Mouse (Mus musculus): ENCODE measurements around the gene Zmiz1. TPM values are rescaled to one million over a fixed set of nuclear protein-coding genes. Genes with fewer than 3 reads are reported as not detected.
A peak's percentile ranks its signal among the peaks of the same experiment; 100 is the strongest.

Zmiz1 gene
- polyA plus RNA-seq, 2 experiments from 2014 or later = 21.2 to 34.3 TPM

GRCm38 (mm10) chr14:25565344-25566088 lies 106.5 kb downstream of the Zmiz1 start:
- ATAC-seq = peak; percentile 85

- ATAC-seq = peak; percentile 62
These were observed 108.3 kb downstream of the Zmiz1 start for GRCm38 (mm10) chr14:25567245-25567644.

GRCm38 (mm10) chr14:25567837-25568236 lies 108.9 kb downstream of the Zmiz1 start:
- no peak for ATAC-seq

GRCm38 (mm10) chr14:25574047-25574870 lies 115.3 kb downstream of the Zmiz1 start:
- no peak for ATAC-seq

- ATAC-seq = no peak
These were observed 117.7 kb downstream of the Zmiz1 start for GRCm38 (mm10) chr14:25576642-25577041.

- ATAC-seq = no peak
These were observed 118.4 kb downstream of the Zmiz1 start for GRCm38 (mm10) chr14:25577431-25577830.

GRCm38 (mm10) chr14:25579597-25579996 lies 120.6 kb downstream of the Zmiz1 start:
- no peak for ATAC-seq

- ATAC-seq = no peak
These were observed 121.4 kb downstream of the Zmiz1 start for GRCm38 (mm10) chr14:25580397-25580796.

- ATAC-seq = no peak
These were observed 123.6 kb downstream of the Zmiz1 start for GRCm38 (mm10) chr14:25582603-25583002.

GRCm38 (mm10) chr14:25583899-25584298 lies 124.9 kb downstream of the Zmiz1 start:
- ATAC-seq = no peak

GRCm38 (mm10) chr14:25585545-25586301 lies 126.7 kb downstream of the Zmiz1 start:
- ATAC-seq = no peak

- no peak for ATAC-seq
These were observed 128.0 kb downstream of the Zmiz1 start for GRCm38 (mm10) chr14:25586846-25587486.

GRCm38 (mm10) chr14:25587487-25588001 lies 128.6 kb downstream of the Zmiz1 start:
- ATAC-seq = no peak

GRCm38 (mm10) chr14:25588156-25588555 lies 129.2 kb downstream of the Zmiz1 start:
- ATAC-seq = no peak

- ATAC-seq = no peak
These were observed 130.3 kb downstream of the Zmiz1 start for GRCm38 (mm10) chr14:25588946-25589937.

- no peak for ATAC-seq
These were observed 132.0 kb downstream of the Zmiz1 start for GRCm38 (mm10) chr14:25591000-25591399.

- no peak for ATAC-seq
These were observed 132.4 kb downstream of the Zmiz1 start for GRCm38 (mm10) chr14:25591426-25591825.

- no peak for ATAC-seq
These were observed 133.5 kb downstream of the Zmiz1 start for GRCm38 (mm10) chr14:25592522-25592921.

GRCm38 (mm10) chr14:25593876-25594275 lies 134.9 kb downstream of the Zmiz1 start:
- ATAC-seq = no peak

- ATAC-seq = peak; percentile 32
These were observed 135.6 kb downstream of the Zmiz1 start for GRCm38 (mm10) chr14:25594611-25595010.

GRCm38 (mm10) chr14:25598960-25599359 lies 140.0 kb downstream of the Zmiz1 start:
- no peak for ATAC-seq
